Mouse (Mus musculus) erythroid progenitor cell, adult 5-6 weeks (primary cell): Measurements from ENCODE around the gene Ppard. TPM values are rescaled to one million over a fixed set of nuclear protein-coding genes. Genes with fewer than 3 reads are reported as not detected.

Experiments
- ATAC-seq: replicated peaks from 2 replicates; pipeline ENCODE4 v1.8.0; 2016; ENCODE audit warnings: moderate number of reproducible peaks, mild to moderate bottlenecking, moderate TSS enrichment, inconsistent platforms; ENCODE audit not compliant: poor library complexity, low FRiP score, severe bottlenecking
- total RNA-seq, 2 experiments: library from RNA; stranded (forward) in 1 of 2; stranded (reverse) in 1 of 2; fragments of 150-400 nt in 1 of 2; fragments of 186-747, 209-891 nt in 1 of 2; gene quantifications; 2 replicates each; pipeline versions ENCODE4 v1.2.3 to v1.2.4; 2015 to 2017; ENCODE audit warnings: low replicate concordance in 2 of 2

Gene Ppard
- total RNA-seq (2015; ENCODE audit: low replicate concordance) = 2.9 and 4.0 TPM in 2 replicates
- total RNA-seq (2017; ENCODE audit: low replicate concordance) = 1.7 TPM in 1 of 2 replicates, not detected in the other

GRCm38 (mm10) chr17:28232475-28233060 lies at the start of gene Ppard:
Gene Ppard (plus strand): TSS chr17:28232700.
- peak; percentile 97 for ATAC-seq

GRCm38 (mm10) chr17:28184971-28185638 lies 47.4 kb upstream of the Ppard start:
- no peak for ATAC-seq

GRCm38 (mm10) chr17:28188313-28188712 lies 44.2 kb upstream of the Ppard start:
- ATAC-seq = no peak

- ATAC-seq = no peak
Observed at GRCm38 (mm10) chr17:28192754-28193153, 39.7 kb upstream of the Ppard start.

- ATAC-seq = no peak
Observed at GRCm38 (mm10) chr17:28193559-28193958, 38.9 kb upstream of the Ppard start.

- no peak for ATAC-seq
Observed at GRCm38 (mm10) chr17:28195033-28195432, 37.5 kb upstream of the Ppard start.

GRCm38 (mm10) chr17:28197646-28198045 lies 34.9 kb upstream of the Ppard start:
- ATAC-seq = no peak

GRCm38 (mm10) chr17:28201982-28202381 lies 30.5 kb upstream of the Ppard start:
- no peak for ATAC-seq

GRCm38 (mm10) chr17:28204052-28204720 lies 28.3 kb upstream of the Ppard start:
- ATAC-seq = peak; percentile 58; the same call in 1 of the 2 replicates

GRCm38 (mm10) chr17:28205443-28205842 lies 27.1 kb upstream of the Ppard start:
- ATAC-seq = no peak

- ATAC-seq = no peak
Observed at GRCm38 (mm10) chr17:28207092-28207491, 25.4 kb upstream of the Ppard start.

- ATAC-seq = no peak
Observed at GRCm38 (mm10) chr17:28207591-28208313, 24.7 kb upstream of the Ppard start, which contains the start of gene Def6. Gene Def6 (plus strand): TSS chr17:28207778.

- ATAC-seq = no peak
Observed at GRCm38 (mm10) chr17:28208314-28208612, 24.2 kb upstream of the Ppard start.

- ATAC-seq = no peak
Observed at GRCm38 (mm10) chr17:28209457-28210110, 22.9 kb upstream of the Ppard start.

GRCm38 (mm10) chr17:28211921-28212341 lies 20.6 kb upstream of the Ppard start:
- no peak for ATAC-seq

- no peak for ATAC-seq
Observed at GRCm38 (mm10) chr17:28212391-28212790, 20.1 kb upstream of the Ppard start.

- no peak for ATAC-seq
Observed at GRCm38 (mm10) chr17:28213236-28213635, 19.3 kb upstream of the Ppard start.

- ATAC-seq = no peak
Observed at GRCm38 (mm10) chr17:28216791-28217190, 15.7 kb upstream of the Ppard start.

- no peak for ATAC-seq
Observed at GRCm38 (mm10) chr17:28217721-28218649, 14.5 kb upstream of the Ppard start.
